ENCODE assay signal across 33 mouse cellular contexts in the genomic region with DNA sequence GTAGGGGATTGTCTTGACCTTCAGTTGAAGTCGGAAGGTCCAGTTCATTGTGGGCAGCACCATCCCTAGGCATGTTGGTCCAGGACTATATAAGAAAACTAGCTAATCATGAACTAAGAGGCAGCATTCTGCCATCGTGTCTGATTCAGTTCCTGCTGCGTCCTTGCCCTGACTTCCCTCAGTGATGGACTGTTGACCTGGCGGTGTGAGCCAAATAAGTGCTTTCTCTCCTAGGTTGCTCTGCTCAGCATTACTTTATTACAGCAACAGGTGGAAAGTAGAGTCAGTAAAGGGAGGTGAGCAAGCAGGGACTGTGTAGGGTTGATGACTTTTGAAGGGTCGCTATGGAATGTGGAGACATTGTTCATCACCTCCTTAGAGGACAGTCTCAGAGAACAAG. TPM values are rescaled to one million over a fixed set of nuclear protein-coding genes. Genes with fewer than 3 reads are reported as not detected.
DNase-seq lines count a peak whose midpoint lies in the region; ATAC-seq lines count a peak whose summit lies in the region.
"Had no signal": no experiment of that assay in that cellular context is flagged by ENCODE, and none has a peak within 500 bp of the region (broad histone marks: within the 10 kb centered on the region; RNA-seq: fewer than 3 reads in every experiment).

No protein-coding gene starts in this region.

- no peak for DNase-seq in embryonic facial prominence, embryonic 10.5 days (ENCODE audit: low spot score)
- peak; percentile 32 to 49 for DNase-seq in kidney, adult 8-10 months
- DNase-seq in limb, embryonic 11.5 days (ENCODE audit: low spot score), result no peak
- DNase-seq: adrenal gland, adult 8-10 months; cerebellum, adult 9-10 months; cerebellum, postnatal 36 days; gastrocnemius, postnatal 14 days; spleen, adult 18-20 months; thymus, postnatal 14 days had no signal

- no peaks in the 10 kb centered on the region for H3K9me3 ChIP-seq in embryonic facial prominence, embryonic 13.5 days
- no peaks in the 10 kb centered on the region for H3K9me3 ChIP-seq in embryonic facial prominence, embryonic 10.5 days
- no peaks in the 10 kb centered on the region; the same call in 1 of the 2 replicates for H3K9me3 ChIP-seq in kidney, embryonic 15.5 days (replicated peaks)
- H3K9me3 ChIP-seq in limb, embryonic 11.5 days (ENCODE audit: control insufficient read depth, low read length), result no peaks in the 10 kb centered on the region
- H3K9me3 ChIP-seq in intestine, embryonic 16.5 days (ENCODE audit: control insufficient read depth, low read length), result no peaks in the 10 kb centered on the region
- H3K9me3 ChIP-seq: embryonic facial prominence, embryonic 12.5 days; G1E; heart, embryonic 12.5 days; lung, embryonic 15.5 days; midbrain, embryonic 10.5 days had no signal

- no peak overlapping the region for H3K9ac ChIP-seq in embryonic facial prominence, embryonic 13.5 days
- no peak overlapping the region for H3K9ac ChIP-seq in kidney, embryonic 15.5 days
- H3K9ac ChIP-seq in limb, embryonic 11.5 days (ENCODE audit: low read length), result no peak overlapping the region
- no peak overlapping the region for H3K9ac ChIP-seq in intestine, embryonic 16.5 days (ENCODE audit: low read depth, low read length)
- H3K9ac ChIP-seq: embryonic facial prominence, embryonic 12.5 days; heart, embryonic 12.5 days; hindbrain, embryonic 14.5 days; lung, embryonic 15.5 days had no signal

- ATAC-seq in embryonic facial prominence, embryonic 13.5 days (ENCODE audit: insufficient number of reproducible peaks, insufficient read depth, low FRiP score, low TSS enrichment, low read depth), result no peak
- ATAC-seq in kidney, embryonic 15.5 days (replicated peaks; ENCODE audit: low FRiP score), result no peak
- ATAC-seq in limb, embryonic 11.5 days (ENCODE audit: insufficient number of reproducible peaks, low FRiP score, low TSS enrichment, low read depth), result no peak
- no peak for ATAC-seq in intestine, embryonic 16.5 days
- no peak for ATAC-seq in erythroid progenitor cell, adult 5-6 weeks (replicated peaks; ENCODE audit: low FRiP score, poor library complexity, severe bottlenecking)
- ATAC-seq: forebrain, embryonic 14.5 days; midbrain, embryonic 16.5 days had no signal

- no peak overlapping the region for H3K4me3 ChIP-seq in embryonic facial prominence, embryonic 13.5 days
- H3K4me3 ChIP-seq in embryonic facial prominence, embryonic 10.5 days, result no peak overlapping the region
- no peak overlapping the region for H3K4me3 ChIP-seq in kidney, embryonic 15.5 days (replicated peaks)
- no peak overlapping the region for H3K4me3 ChIP-seq in limb, embryonic 11.5 days (ENCODE audit: low read depth, low read length)
- no peak overlapping the region for H3K4me3 ChIP-seq in intestine, embryonic 16.5 days (ENCODE audit: low read length)
- H3K4me3 ChIP-seq: embryonic facial prominence, embryonic 12.5 days; heart, embryonic 12.5 days; left cerebral cortex, adult 2 months; lung, embryonic 15.5 days; midbrain, embryonic 10.5 days had no signal

- H3K36me3 ChIP-seq in embryonic facial prominence, embryonic 13.5 days, result no peaks in the 10 kb centered on the region
- no peaks in the 10 kb centered on the region for H3K36me3 ChIP-seq in embryonic facial prominence, embryonic 10.5 days (replicated peaks)
- H3K36me3 ChIP-seq in kidney, embryonic 15.5 days, result no peaks in the 10 kb centered on the region
- H3K36me3 ChIP-seq in limb, embryonic 11.5 days (ENCODE audit: control insufficient read depth, insufficient read depth, low read length), result no peaks in the 10 kb centered on the region
- no peaks in the 10 kb centered on the region for H3K36me3 ChIP-seq in intestine, embryonic 16.5 days (ENCODE audit: control insufficient read depth, insufficient read depth, low read length)
- H3K36me3 ChIP-seq: embryonic facial prominence, embryonic 12.5 days; G1E; heart, embryonic 12.5 days; lung, embryonic 15.5 days; midbrain, embryonic 10.5 days had no signal

- WGBS in embryonic facial prominence, embryonic 13.5 days, result 90% methylated on average over 5 of the region's 5 CpGs
- 90% methylated on average over 5 of the region's 5 CpGs for WGBS in embryonic facial prominence, embryonic 10.5 days
- WGBS in kidney, embryonic 15.5 days, result 92% methylated on average over 5 of the region's 5 CpGs
- WGBS in limb, embryonic 11.5 days, result 95% methylated on average over 5 of the region's 5 CpGs
- 87% methylated on average over 5 of the region's 5 CpGs for WGBS in intestine, embryonic 16.5 days

- H3K27me3 ChIP-seq in embryonic facial prominence, embryonic 13.5 days, result no peaks in the 10 kb centered on the region
- no peaks in the 10 kb centered on the region for H3K27me3 ChIP-seq in embryonic facial prominence, embryonic 10.5 days (replicated peaks; ENCODE audit: low read depth, poor library complexity, severe bottlenecking)
- no peaks in the 10 kb centered on the region for H3K27me3 ChIP-seq in kidney, embryonic 15.5 days
- no peaks in the 10 kb centered on the region for H3K27me3 ChIP-seq in limb, embryonic 11.5 days (ENCODE audit: control insufficient read depth, insufficient read depth, low read length)
- H3K27me3 ChIP-seq in intestine, embryonic 16.5 days (replicated peaks; ENCODE audit: control insufficient read depth, insufficient read depth, low read length), result no peaks in the 10 kb centered on the region
- H3K27me3 ChIP-seq: embryonic facial prominence, embryonic 12.5 days; heart, embryonic 12.5 days; lung, embryonic 15.5 days had no signal

- no peak overlapping the region for H3K4me2 ChIP-seq in embryonic facial prominence, embryonic 13.5 days
- H3K4me2 ChIP-seq in kidney, embryonic 15.5 days, result no peak overlapping the region
- H3K4me2 ChIP-seq in limb, embryonic 11.5 days (ENCODE audit: low read depth, severe bottlenecking), result no peak overlapping the region
- no peak overlapping the region for H3K4me2 ChIP-seq in intestine, embryonic 16.5 days (ENCODE audit: low read depth, low read length)
- H3K4me2 ChIP-seq: embryonic facial prominence, embryonic 12.5 days; heart, embryonic 12.5 days; hindbrain, embryonic 14.5 days; liver, embryonic 11.5 days; lung, embryonic 15.5 days had no signal

- peaks cover 30% of the 10 kb centered on the region for H3K4me1 ChIP-seq in embryonic facial prominence, embryonic 13.5 days
- peaks cover 10% of the 10 kb centered on the region for H3K4me1 ChIP-seq in embryonic facial prominence, embryonic 10.5 days
- no peaks in the 10 kb centered on the region for H3K4me1 ChIP-seq in kidney, embryonic 15.5 days
- peaks cover 2% of the 10 kb centered on the region for H3K4me1 ChIP-seq in limb, embryonic 11.5 days (ENCODE audit: control insufficient read depth, insufficient read depth, low read length)
- 0 out of 2 replicates have a peak, but pooled peaks cover 3% of the 10 kb centered on the region for H3K4me1 ChIP-seq in intestine, embryonic 16.5 days (ENCODE audit: control insufficient read depth, insufficient read depth, low read length)
- H3K4me1 ChIP-seq: heart, embryonic 12.5 days; lung, embryonic 15.5 days; midbrain, embryonic 10.5 days had no signal

- H3K27ac ChIP-seq in embryonic facial prominence, embryonic 13.5 days, result peak overlapping the region; percentile 76
- H3K27ac ChIP-seq in embryonic facial prominence, embryonic 10.5 days (replicated peaks), result no peak overlapping the region
- H3K27ac ChIP-seq in kidney, embryonic 15.5 days, result no peak overlapping the region
- 0 out of 2 replicates have a peak overlapping the region, but pooled peaks have one; percentile 26 for H3K27ac ChIP-seq in limb, embryonic 11.5 days (replicated peaks; ENCODE audit: low read depth, low read length)
- no peak overlapping the region for H3K27ac ChIP-seq in intestine, embryonic 16.5 days (ENCODE audit: low read length)
- H3K27ac ChIP-seq: embryonic facial prominence, embryonic 12.5 days; hindbrain, embryonic 14.5 days; left cerebral cortex, adult 2 months; lung, embryonic 15.5 days; midbrain, embryonic 10.5 days had no signal

RNA-seq across cellular contexts. Expression of gene Mas1, which starts 32.2 kb away (rescaled TPM):
- 1.2 and 2.1 TPM in 2 replicates for polyA plus RNA-seq in embryonic facial prominence, embryonic 13.5 days (2015; fragmentation: Nextera tagmentation; extraction: Ambion mirVana)
- polyA plus RNA-seq in embryonic facial prominence, embryonic 10.5 days (2016; fragmentation: Nextera tagmentation; extraction: Ambion mirVana), result 0.44 and 0.72 TPM in 2 replicates
- polyA plus RNA-seq in kidney, embryonic 15.5 days (2015; fragmentation: Nextera tagmentation; extraction: Ambion mirVana), result 0.77 and 1.0 TPM in 2 replicates
- 0.50 and 0.81 TPM in 2 replicates for polyA plus RNA-seq in limb, embryonic 11.5 days (2014; fragmentation: Nextera tagmentation; extraction: Ambion mirVana)
- polyA plus RNA-seq in intestine, embryonic 16.5 days (2015; fragmentation: Nextera tagmentation; extraction: Ambion mirVana), result 0.28 and 0.78 TPM in 2 replicates
- not detected in 2 replicates for total RNA-seq in erythroid progenitor cell, adult 5-6 weeks (2015; ENCODE audit: low replicate concordance)
- total RNA-seq in erythroid progenitor cell, adult 5-6 weeks (2017; ENCODE audit: low replicate concordance), result not detected in 2 replicates
- total RNA-seq: adrenal gland, postnatal 4 days; G1E; granulocyte monocyte progenitor cell, adult 5-6 weeks; hematopoietic stem cell, adult 5-6 weeks; megakaryocyte progenitor cell, adult 5-6 weeks; neutrophil, adult 5-6 weeks had no signal
- polyA plus RNA-seq: forebrain, embryonic 14.5 days; G1E; midbrain, embryonic 16.5 days had no signal

RNA-seq across cellular contexts. Expression of gene Mrgprh, which starts 40.1 kb away (rescaled TPM):
- not detected in 2 replicates for polyA plus RNA-seq in embryonic facial prominence, embryonic 13.5 days (2015; fragmentation: Nextera tagmentation; extraction: Ambion mirVana)
- polyA plus RNA-seq in embryonic facial prominence, embryonic 10.5 days (2016; fragmentation: Nextera tagmentation; extraction: Ambion mirVana), result not detected in 2 replicates
- polyA plus RNA-seq in kidney, embryonic 15.5 days (2015; fragmentation: Nextera tagmentation; extraction: Ambion mirVana), result not detected in 2 replicates
- polyA plus RNA-seq in limb, embryonic 11.5 days (2014; fragmentation: Nextera tagmentation; extraction: Ambion mirVana), result not detected in 2 replicates
- polyA plus RNA-seq in intestine, embryonic 16.5 days (2015; fragmentation: Nextera tagmentation; extraction: Ambion mirVana), result not detected in 2 replicates
- total RNA-seq in erythroid progenitor cell, adult 5-6 weeks (2015; ENCODE audit: low replicate concordance), result not detected in 2 replicates
- total RNA-seq in erythroid progenitor cell, adult 5-6 weeks (2017; ENCODE audit: low replicate concordance), result not detected in 2 replicates
- total RNA-seq: granulocyte monocyte progenitor cell, adult 5-6 weeks; hematopoietic stem cell, adult 5-6 weeks; layer of hippocampus, adult 18-20 months; layer of hippocampus, postnatal 14 days; left cerebral cortex, adult 2 months; megakaryocyte progenitor cell, adult 5-6 weeks; neutrophil, adult 5-6 weeks had no signal
- polyA plus RNA-seq: forebrain, embryonic 14.5 days; G1E; heart, embryonic 12.5 days; hindbrain, embryonic 14.5 days; kidney, embryonic 14.5 days; liver, embryonic 11.5 days; liver, embryonic 16.5 days; lung, embryonic 15.5 days; midbrain, embryonic 10.5 days; midbrain, embryonic 16.5 days; neural tube, embryonic 11.5 days had no signal

Comparison
In these comparisons a context has a peak if more than half of its experiments do, and no peak if none do; other contexts are left out.
1. H3K27ac ChIP-seq: peak in embryonic facial prominence, embryonic 13.5 days (single experiment) and limb, embryonic 11.5 days (single experiment); none in embryonic facial prominence, embryonic 10.5 days (single experiment), kidney, embryonic 15.5 days (single experiment) and intestine, embryonic 16.5 days (single experiment).
2. DNase-seq: peak in kidney, adult 8-10 months (2 of 2); none in embryonic facial prominence, embryonic 10.5 days (single experiment) and limb, embryonic 11.5 days (single experiment).